Mouse (Mus musculus): Measurements from ENCODE around the gene Tex26. TPM values are rescaled to one million over a fixed set of nuclear protein-coding genes. Genes with fewer than 3 reads are reported as not detected.
A peak's percentile ranks its signal among the peaks of the same experiment; 100 is the strongest.

Gene Tex26
- polyA plus RNA-seq, 1 experiment from 2014 or later = 1.5 TPM

DNA sequence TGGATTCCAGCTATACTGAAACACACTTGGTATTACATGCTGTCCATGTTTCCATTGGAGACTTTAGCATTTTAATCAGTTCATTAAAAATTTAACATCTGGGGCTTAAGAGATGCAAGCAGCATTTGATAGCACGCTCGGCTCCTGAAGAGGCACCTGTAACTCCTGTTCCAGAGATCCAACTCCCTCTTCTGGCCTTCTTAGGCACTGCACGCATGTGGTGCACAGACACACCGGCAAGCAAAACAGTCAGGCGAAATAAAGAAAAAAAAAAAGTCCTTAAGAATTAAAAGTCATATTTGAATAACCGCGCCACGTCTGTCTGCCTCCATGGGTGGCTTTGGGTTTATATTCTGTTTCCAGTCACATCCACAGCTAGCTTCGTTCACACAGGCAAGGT lies 34.7 kb downstream of the Tex26 start:
- Histone ChIP-seq H3K9me3 (no peaks in the 10 kb centered on the region), H3K27ac (no peak overlapping the region), H3K4me3 (no peak overlapping the region), H3K4me1 (replicated peaks) (no peaks in the 10 kb centered on the region), H3K4me2 (no peak overlapping the region), H3K27me3 (no peaks in the 10 kb centered on the region), H3K36me3 (no peaks in the 10 kb centered on the region), H3K9ac (no peak overlapping the region)
- ATAC-seq (ENCODE audit: low FRiP score) = no peak
- 91% methylated on average over 9 of the region's 9 CpGs for WGBS

DNA sequence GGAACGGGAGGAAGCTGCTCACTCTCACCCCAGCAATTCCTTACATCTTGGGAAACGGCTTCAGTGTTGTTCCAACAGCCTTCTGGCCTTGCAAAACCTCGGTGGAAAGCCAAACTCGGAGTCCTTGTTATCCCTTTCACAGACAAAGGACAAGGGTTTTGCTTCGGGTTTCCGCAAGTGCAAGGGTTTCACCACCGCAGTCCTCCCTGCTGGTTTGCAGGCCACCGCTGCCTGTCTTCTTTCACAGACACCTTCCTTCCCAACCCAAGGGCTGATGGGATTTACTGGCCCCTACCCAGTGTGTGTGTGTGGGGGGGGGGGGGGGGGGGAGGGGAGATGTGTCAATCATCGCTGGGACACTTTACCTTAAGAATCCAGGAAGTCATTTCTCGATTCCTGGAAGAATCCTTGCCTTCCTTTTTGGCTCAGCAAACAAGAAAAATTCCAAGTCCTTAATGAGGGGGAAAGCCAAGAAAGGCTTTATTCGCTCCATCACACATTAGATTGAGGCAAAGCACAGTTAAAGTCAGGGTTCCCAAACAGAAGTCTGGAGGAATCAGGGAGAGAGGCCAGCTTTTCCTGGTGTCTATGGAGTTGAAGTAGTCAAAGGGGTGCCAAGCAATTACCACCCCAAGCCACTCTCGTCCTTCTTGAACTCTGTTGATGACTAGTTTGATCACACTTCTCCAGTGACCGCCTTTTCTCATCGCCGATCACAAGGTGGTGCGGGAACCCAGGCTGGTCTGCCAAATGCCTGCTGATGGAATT lies 35.4 kb downstream of the Tex26 start:
- H3K9me3 ChIP-seq = no peaks in the 10 kb centered on the region
- H3K4me3 ChIP-seq = no peak overlapping the region
- no peaks in the 10 kb centered on the region for H3K36me3 ChIP-seq
- H3K9ac ChIP-seq = no peak overlapping the region
- no peak overlapping the region for H3K27ac ChIP-seq
- no peak for ATAC-seq (ENCODE audit: low FRiP score)
- no peak overlapping the region for H3K4me2 ChIP-seq
- 87% methylated on average over 16 of the region's 16 CpGs for WGBS
- H3K27me3 ChIP-seq = no peaks in the 10 kb centered on the region
- no peaks in the 10 kb centered on the region for H3K4me1 ChIP-seq (replicated peaks)

DNA sequence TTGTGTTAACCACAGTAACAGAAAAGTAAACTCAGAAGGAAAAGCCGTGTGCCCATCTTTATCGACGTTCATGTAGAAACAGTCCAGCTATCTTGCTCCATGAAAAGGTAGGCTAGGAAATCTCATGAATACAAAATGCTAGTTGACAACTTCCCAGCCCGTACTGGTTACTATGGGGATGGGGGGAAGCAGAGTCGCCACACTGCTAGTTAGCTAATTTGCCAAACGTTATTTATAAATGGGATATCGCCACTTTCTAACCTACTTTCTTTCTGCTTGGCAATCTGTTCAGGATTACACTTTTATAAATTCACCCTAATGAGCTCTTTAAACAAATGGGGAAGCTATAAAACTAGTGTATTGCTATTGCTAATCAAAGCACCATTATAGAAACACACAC lies 42.5 kb downstream of the Tex26 start:
- no peak overlapping the region for H3K9ac ChIP-seq
- no peaks in the 10 kb centered on the region; the same call in 1 of the 2 replicates for H3K4me1 ChIP-seq (replicated peaks)
- H3K36me3 ChIP-seq = no peaks in the 10 kb centered on the region
- ATAC-seq (ENCODE audit: low FRiP score) = no peak
- H3K4me3 ChIP-seq = no peak overlapping the region
- no peak overlapping the region for H3K4me2 ChIP-seq
- no peak overlapping the region for H3K27ac ChIP-seq
- no peaks in the 10 kb centered on the region for H3K9me3 ChIP-seq
- no peaks in the 10 kb centered on the region for H3K27me3 ChIP-seq
- WGBS = 83% methylated on average over 7 of the region's 7 CpGs

DNA sequence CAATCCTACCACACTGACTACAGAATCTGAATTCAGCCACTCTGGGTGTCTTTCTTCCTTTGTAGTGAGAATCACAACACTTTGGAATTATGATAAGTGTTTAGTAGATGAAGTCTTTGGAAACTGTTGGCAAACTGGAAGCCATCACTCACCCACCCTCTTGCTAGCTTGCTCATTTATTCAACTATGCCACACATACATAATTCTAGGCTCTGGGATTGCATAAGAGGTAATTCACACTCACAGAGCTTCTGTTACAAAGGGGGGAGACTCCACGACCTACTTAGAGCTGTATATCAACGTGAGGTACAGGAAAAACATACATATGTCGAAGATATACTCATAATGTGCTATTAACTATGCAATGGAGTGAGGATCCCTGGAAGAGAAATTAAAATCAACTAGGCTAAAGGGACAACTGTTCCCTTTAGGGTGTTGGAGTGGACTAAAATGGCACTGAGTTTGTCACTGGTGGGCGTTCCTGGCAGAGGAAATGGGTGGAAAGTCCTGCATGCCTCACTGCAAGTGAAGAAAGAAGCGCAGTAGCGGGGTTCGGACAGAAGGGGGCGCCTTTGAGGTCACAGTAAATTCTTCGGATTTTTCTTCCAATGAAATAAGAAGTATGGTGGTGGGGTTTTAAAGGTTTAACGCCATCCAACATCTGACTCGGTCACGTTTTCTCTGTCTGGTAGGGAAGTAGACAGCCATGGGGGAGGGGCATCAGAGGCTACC lies 44.0 kb downstream of the Tex26 start:
- H3K27ac ChIP-seq = no peak overlapping the region
- H3K27me3 ChIP-seq = no peaks in the 10 kb centered on the region
- H3K4me1 ChIP-seq (replicated peaks) = peaks cover 10% of the 10 kb centered on the region
- H3K4me3 ChIP-seq = no peak overlapping the region
- H3K9me3 ChIP-seq = no peaks in the 10 kb centered on the region
- no peak overlapping the region for H3K9ac ChIP-seq
- H3K4me2 ChIP-seq = no peak overlapping the region
- no peaks in the 10 kb centered on the region for H3K36me3 ChIP-seq
- no peak for ATAC-seq (ENCODE audit: low FRiP score)
- 71% methylated on average over 12 of the region's 12 CpGs for WGBS

DNA sequence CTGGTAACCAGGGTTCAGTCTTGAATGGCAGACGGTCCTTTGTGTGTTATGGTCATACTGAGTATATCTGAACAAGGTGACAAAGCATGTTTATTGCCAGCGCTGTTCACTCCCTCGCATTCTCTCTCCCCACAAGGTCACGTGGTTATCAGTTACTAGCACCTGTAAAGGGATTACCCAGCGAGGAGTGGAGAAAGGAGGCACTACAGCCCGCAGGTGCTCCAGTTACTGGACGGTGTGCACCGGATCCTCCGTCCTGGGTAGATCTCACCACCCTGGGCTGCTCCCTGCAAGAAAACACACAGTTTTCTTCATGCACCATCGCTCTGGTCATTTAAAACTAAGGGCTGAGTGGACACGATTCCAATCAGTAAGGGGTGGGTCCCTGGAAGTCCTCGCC lies 44.8 kb downstream of the Tex26 start:
- H3K27me3 ChIP-seq = no peaks in the 10 kb centered on the region
- no peaks in the 10 kb centered on the region for H3K9me3 ChIP-seq
- no peak overlapping the region for H3K27ac ChIP-seq
- WGBS = 84% methylated on average over 12 of the region's 12 CpGs
- H3K4me1 ChIP-seq (replicated peaks) = peaks cover 17% of the 10 kb centered on the region
- no peaks in the 10 kb centered on the region for H3K36me3 ChIP-seq
- H3K4me3 ChIP-seq = no peak overlapping the region
- H3K4me2 ChIP-seq = no peak overlapping the region
- 0 out of 2 replicates have a peak overlapping the region, but pooled peaks have one; percentile 3 for H3K9ac ChIP-seq
- no peak for ATAC-seq (ENCODE audit: low FRiP score)

DNA sequence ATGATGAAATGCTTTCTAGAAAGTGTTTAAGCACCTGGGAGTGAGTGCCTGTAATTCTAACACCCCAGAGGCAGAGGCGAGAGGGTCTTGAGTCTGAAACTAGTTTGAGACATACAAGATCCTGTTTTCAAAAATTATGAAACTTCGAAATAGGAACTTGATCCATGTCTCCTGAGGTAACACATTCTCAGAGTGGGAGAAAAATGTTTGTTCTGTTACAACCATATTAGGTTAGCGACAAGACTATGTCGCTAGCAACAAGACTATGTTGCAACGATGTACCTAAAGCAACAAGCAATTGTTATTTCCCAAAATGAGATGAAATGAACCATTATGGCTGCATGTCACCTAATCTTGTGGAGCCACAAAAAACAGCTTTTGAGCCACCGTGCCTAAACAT lies 46.0 kb downstream of the Tex26 start:
- WGBS = 92% methylated on average over 6 of the region's 6 CpGs

DNA sequence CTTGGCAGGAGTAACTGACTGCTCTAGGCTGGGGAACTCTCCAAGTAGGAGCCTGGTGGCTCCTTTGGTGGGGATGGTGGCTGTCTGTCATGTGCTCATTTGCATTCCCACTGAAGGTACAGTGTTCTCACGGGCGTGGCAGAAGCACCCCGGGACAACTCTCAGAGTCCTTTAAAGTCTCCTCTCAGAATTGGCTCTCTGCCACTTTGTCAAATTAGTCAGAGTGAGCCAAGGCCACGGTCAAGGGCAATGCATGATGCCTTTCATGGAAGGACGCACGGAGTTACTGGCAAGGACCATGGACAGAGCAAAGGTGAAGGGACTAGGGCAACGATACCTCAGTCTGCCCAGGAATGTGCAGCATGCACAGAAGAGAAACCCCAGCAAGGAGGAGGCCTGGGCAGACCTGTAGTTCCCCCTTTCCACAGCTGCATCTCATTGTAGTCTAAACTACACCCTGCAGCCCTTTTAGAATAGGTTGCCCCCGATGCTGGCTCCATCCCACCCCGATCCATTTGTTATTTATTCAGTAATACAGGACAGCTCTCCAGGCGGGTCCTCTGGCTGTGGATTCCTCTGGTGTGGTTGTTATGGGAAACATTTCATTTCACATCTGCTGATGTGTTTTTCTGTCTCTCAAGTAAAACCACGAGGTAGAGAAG lies 49.0 kb downstream of the Tex26 start:
- Histone ChIP-seq H3K9me3 (no peaks in the 10 kb centered on the region), H3K9ac (peak overlapping the region; percentile 66), H3K27me3 (no peaks in the 10 kb centered on the region), H3K4me3 (no peak overlapping the region), H3K4me1 (replicated peaks) (peaks cover 38% of the 10 kb centered on the region), H3K27ac (peak overlapping the region; percentile 97), H3K4me2 (peak overlapping the region; percentile 55), H3K36me3 (no peaks in the 10 kb centered on the region)
- ATAC-seq (ENCODE audit: low FRiP score) = peak; percentile 70
- 16% methylated on average over 11 of the region's 11 CpGs for WGBS

More for the DNA sequence above, 46.0 kb downstream of the Tex26 start:
- Histone ChIP-seq H3K27ac (0 out of 2 replicates have a peak overlapping the region, but pooled peaks have one; percentile 12), H3K4me1 (replicated peaks) (peaks cover 29% of the 10 kb centered on the region), H3K4me3 (no peak overlapping the region), H3K27me3 (no peaks in the 10 kb centered on the region), H3K36me3 (no peaks in the 10 kb centered on the region), H3K9me3 (no peaks in the 10 kb centered on the region), H3K4me2 (no peak overlapping the region), H3K9ac (no peak overlapping the region)
- no peak for ATAC-seq (ENCODE audit: low FRiP score)

DNA sequence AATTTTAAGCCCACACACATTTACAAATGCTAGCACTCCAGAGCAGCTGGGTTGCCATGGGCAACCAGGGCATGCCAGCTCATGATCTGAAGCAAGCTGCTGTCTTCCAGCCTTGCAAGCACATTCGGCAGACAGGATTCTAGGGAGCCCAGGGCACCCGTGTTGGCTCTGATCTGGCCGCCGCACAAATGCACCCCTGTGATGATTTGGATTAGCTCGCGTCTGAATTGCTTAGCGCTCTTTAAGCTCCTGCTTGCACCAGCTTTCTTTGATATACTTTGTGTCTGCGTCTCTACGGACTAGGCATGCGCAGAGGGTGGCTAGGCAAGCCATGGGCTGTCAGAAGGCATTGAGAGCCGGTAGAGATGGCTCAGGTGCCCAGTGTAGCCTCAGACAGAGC lies 49.7 kb downstream of the Tex26 start:
- Histone ChIP-seq H3K9ac (peak overlapping the region; percentile 66), H3K9me3 (no peaks in the 10 kb centered on the region), H3K27ac (peak overlapping the region; percentile 97), H3K4me1 (replicated peaks) (peaks cover 38% of the 10 kb centered on the region), H3K4me2 (peak overlapping the region; percentile 55), H3K27me3 (no peaks in the 10 kb centered on the region), H3K4me3 (peak overlapping the region; percentile 32), H3K36me3 (no peaks in the 10 kb centered on the region)
- 15% methylated on average over 11 of the region's 11 CpGs for WGBS
- ATAC-seq (ENCODE audit: low FRiP score) = peak; percentile 89

DNA sequence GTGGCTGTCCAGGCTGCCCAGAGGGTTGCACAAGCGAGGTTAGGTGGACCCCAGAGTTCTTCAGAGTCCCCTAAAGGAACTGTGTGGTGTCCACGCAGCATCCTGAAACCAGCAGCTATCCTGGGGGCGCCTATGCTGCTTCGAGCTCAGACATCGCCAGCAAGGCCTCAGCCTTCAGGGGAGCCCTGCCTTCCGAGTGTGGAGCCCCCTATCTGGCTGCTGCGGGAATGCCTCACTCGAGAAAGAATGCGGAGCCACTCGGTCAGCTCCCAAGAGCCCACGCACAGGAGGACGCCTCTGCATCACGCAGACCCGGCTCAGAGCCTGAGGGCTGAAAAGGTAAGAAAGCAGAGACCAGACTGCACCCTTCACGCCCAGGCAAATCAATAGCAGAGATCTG lies 50.8 kb downstream of the Tex26 start:
- H3K27ac ChIP-seq = peak overlapping the region; percentile 97
- 61% methylated on average over 15 of the region's 15 CpGs for WGBS
- H3K9ac ChIP-seq = no peak overlapping the region
- H3K4me2 ChIP-seq = no peak overlapping the region
- no peaks in the 10 kb centered on the region for H3K9me3 ChIP-seq
- H3K36me3 ChIP-seq = no peaks in the 10 kb centered on the region
- no peaks in the 10 kb centered on the region for H3K27me3 ChIP-seq
- no peak overlapping the region for H3K4me3 ChIP-seq
- peaks cover 39% of the 10 kb centered on the region for H3K4me1 ChIP-seq (replicated peaks)
- ATAC-seq (ENCODE audit: low FRiP score) = no peak

DNA sequence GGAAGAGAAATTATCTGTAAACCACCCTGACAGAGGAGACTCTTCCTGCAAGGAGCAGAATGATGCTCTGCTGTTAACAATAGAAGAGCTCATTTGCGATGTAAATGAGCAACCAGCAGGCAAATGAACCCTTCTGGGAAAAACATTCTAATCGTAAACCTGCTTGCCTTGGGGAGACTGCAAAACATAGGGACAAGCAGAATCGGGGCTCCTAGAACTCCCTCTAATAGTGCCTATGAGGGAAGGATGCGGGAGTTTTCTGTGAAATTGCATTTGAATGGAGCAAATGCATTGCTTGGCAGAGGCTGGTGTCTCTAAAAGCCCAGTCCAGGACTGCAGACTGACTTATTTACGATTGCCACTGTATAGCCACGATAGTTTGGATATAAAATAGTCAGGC lies 56.2 kb downstream of the Tex26 start:
- no peaks in the 10 kb centered on the region for H3K9me3 ChIP-seq
- H3K36me3 ChIP-seq = no peaks in the 10 kb centered on the region
- H3K4me2 ChIP-seq = no peak overlapping the region
- peaks cover 38% of the 10 kb centered on the region for H3K4me1 ChIP-seq (replicated peaks)
- H3K4me3 ChIP-seq = no peak overlapping the region
- peak overlapping the region; percentile 96 for H3K27ac ChIP-seq
- ATAC-seq (ENCODE audit: low FRiP score) = peak; percentile 44
- no peaks in the 10 kb centered on the region for H3K27me3 ChIP-seq
- 9% methylated on average over 6 of the region's 6 CpGs for WGBS
- H3K9ac ChIP-seq = peak overlapping the region; percentile 44

DNA sequence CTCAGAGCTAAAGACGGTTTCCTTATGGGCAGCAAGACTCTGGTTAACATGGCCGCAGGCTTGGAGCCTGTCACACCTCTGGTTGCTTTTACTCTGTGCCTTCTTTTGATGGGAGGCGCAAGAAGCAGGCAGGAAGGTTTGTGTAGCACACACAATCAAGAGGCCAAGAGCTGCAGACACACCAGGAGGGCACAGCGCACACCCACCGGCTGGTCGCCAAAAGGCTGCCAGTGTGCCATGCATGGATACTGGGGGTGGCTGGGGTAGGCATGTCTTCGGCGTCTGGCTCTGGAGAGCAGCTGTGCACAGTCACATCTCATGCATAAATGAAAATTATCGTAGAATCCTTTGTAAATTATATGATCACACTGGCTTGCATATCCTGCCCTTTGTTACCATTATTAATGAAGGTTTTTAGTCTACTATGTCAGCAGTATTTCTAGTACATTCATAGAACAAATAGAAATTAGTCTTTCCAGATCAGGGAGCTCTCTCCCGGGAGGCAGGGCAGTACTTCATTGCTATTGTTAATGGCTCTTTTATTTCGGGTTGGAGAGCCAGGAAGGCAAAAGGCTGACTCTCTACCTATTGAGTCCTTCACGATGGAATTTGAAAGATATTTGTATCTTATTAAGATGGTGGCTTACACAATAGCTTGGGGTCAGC lies 57.1 kb downstream of the Tex26 start:
- WGBS = 26% methylated on average over 12 of the region's 12 CpGs
- H3K4me2 ChIP-seq = no peak overlapping the region; the same call in 1 of the 2 replicates
- H3K27ac ChIP-seq = peak overlapping the region; percentile 96
- H3K27me3 ChIP-seq = no peaks in the 10 kb centered on the region
- no peaks in the 10 kb centered on the region for H3K36me3 ChIP-seq
- peak; percentile 70 for ATAC-seq (ENCODE audit: low FRiP score)
- H3K4me1 ChIP-seq (replicated peaks) = peaks cover 38% of the 10 kb centered on the region
- no peaks in the 10 kb centered on the region for H3K9me3 ChIP-seq
- peak overlapping the region; percentile 44 for H3K9ac ChIP-seq
- no peak overlapping the region for H3K4me3 ChIP-seq

DNA sequence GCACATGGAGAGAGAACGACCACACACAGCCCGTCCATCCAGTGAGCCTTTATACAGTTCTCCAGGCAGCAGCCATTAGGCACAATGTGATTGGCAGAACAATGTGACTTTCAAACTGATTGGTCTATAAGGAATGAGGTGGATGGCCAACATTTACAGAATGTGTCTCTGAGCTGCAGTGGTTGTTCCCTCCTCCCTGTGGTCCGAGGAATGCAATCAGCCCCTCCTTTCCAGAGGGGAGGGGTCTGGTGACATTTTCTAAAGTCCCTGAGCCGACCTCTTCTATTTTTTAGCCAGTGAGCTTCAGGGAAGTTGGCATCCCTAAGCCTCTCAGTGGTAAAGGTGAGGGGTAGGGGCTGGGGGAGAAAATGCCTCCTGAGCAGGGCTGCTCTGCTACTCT lies 60.5 kb downstream of the Tex26 start:
- Histone ChIP-seq H3K27me3 (no peaks in the 10 kb centered on the region), H3K4me1 (replicated peaks) (peaks cover 48% of the 10 kb centered on the region), H3K4me2 (no peak overlapping the region), H3K9me3 (no peaks in the 10 kb centered on the region), H3K9ac (no peak overlapping the region), H3K36me3 (no peaks in the 10 kb centered on the region), H3K27ac (no peak overlapping the region), H3K4me3 (no peak overlapping the region)
- ATAC-seq (ENCODE audit: low FRiP score) = no peak
- 43% methylated on average over 4 of the region's 4 CpGs for WGBS
